Comparison of ENCODE assay signal across 1 mouse cellular context in the genomic region with DNA sequence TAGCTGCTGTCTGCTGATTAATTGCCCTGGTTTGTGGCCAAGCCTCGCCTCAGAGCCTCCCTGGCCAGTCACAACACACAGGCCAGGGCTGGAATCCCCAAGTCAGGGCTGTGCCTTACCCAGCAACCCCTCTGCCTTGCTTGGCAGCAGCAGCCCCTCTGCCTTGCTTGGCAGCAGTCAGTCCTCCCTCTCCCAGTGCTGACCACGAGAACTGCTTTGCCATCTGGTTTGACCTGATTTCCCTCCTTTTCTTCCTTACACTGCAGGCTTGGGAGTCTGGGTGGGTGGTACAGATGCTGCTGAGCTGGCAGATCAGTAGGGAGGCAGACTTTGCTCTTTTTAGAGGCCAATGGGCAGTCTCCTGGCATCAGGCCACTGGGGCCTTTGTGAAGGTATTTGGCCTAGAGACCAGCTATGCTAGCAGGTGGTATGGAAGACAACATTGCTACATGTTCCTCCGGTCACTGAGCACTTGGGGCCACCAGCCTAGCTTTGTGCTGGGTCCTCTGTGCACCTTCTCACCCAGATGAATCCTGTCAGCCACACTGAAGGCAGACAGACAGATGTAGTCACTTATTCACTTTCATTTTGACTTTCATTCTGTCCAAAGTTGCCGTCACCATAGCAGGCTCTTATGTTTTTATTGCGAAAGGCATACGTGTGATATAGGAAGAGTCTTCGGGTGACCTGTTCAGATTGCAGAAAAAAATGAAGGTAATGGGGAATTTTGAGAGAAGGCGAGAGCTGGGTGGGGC.
TF ChIP-seq lines count a peak whose summit lies in the region.

No protein-coding gene starts in this region.

TF ChIP-seq in CH12.LX, 34 proteins besides CTCF, POLR2A, EP300 and RAD21 (continued from another document):
- TF ChIP-seq NRF1 (IDR thresholded peaks at IDR 0.05; ENCODE audit: low read depth, low read length) (0 out of 2 replicates have a peak, but pooled peaks have one; percentile 40), USF1 (IDR thresholded peaks at IDR 0.05; ENCODE audit: low read depth, low read length) (no peak), CHD1 (IDR thresholded peaks at IDR 0.05; ENCODE audit: low read depth, low read length) (peak; percentile 81; the same call in 1 of the 2 replicates), KAT2A (IDR thresholded peaks at IDR 0.05; ENCODE audit: insufficient replicate concordance, low read length) (no peak), ZMIZ1 (IDR thresholded peaks at IDR 0.05; ENCODE audit: low read depth, low read length) (peak; percentile 65), NELFE (IDR thresholded peaks at IDR 0.05; ENCODE audit: low read depth, low read length) (no peak), TCF12 (IDR thresholded peaks at IDR 0.05; ENCODE audit: low read depth, low read length) (peak; percentile 54; the same call in 1 of the 2 replicates), PAX5 (IDR thresholded peaks at IDR 0.05; ENCODE audit: low read length) (no peak), ZKSCAN1 (IDR thresholded peaks at IDR 0.05; ENCODE audit: borderline replicate concordance, low read depth, low read length) (no peak), JUND (conservative IDR thresholded peaks at IDR 0.05; ENCODE audit: low read depth, low read length) (peak; percentile 77), MAX (IDR thresholded peaks at IDR 0.05; ENCODE audit: low read length) (peak; percentile 8; the same call in 1 of the 2 replicates), MEF2A (IDR thresholded peaks at IDR 0.05; ENCODE audit: borderline replicate concordance, low read depth, low read length) (no peak; the same call in 1 of the 2 replicates), CHD2 (IDR thresholded peaks at IDR 0.05; ENCODE audit: low read length) (peak; percentile 33; the same call in 1 of the 2 replicates), ZNF384 (IDR thresholded peaks at IDR 0.05; ENCODE audit: low read depth, low read length) (peak; percentile 46; the same call in 1 of the 2 replicates)
